Comparison of ENCODE assay signal across 25 mouse cellular contexts in genomic region chr15:79617135-79617534, GRCm38 (mm10). TPM values are rescaled to one million over a fixed set of nuclear protein-coding genes. Genes with fewer than 3 reads are reported as not detected.
DNase-seq lines count a peak whose midpoint lies in the region; ATAC-seq and TF ChIP-seq lines count a peak whose summit lies in the region.
"Had no signal": no experiment of that assay in that cellular context is flagged by ENCODE, and none has a peak within 500 bp of the region (broad histone marks: within the 10 kb centered on the region; RNA-seq: fewer than 3 reads in every experiment).

No protein-coding gene starts in this region.

- DNase-seq in testis, postnatal 10 days (ENCODE audit: low spot score), result no peak
- DNase-seq in ES-CJ7 (ENCODE audit: low read depth, low spot score) (peak; percentile 66), R1 (ENCODE audit: low read depth, low spot score) (peak; percentile 87)
- DNase-seq in hindbrain, embryonic 11.5 days (ENCODE audit: low spot score), result no peak
- no peak for DNase-seq in cerebellum, adult 9-11 months
- DNase-seq: adrenal gland, postnatal 10 days; B cell, adult 2 months; cerebellum, adult 11 months; cerebellum, adult 8-10 months; cerebellum, postnatal 25 days; gastrocnemius, postnatal 36 days; heart, adult 11 months; heart, postnatal 36 days had no signal

- 77% methylated on average over 11 of the region's 11 CpGs for WGBS in hindbrain, embryonic 11.5 days

- peaks cover 6% of the 10 kb centered on the region for H3K4me1 ChIP-seq in testis, adult 2 months (ENCODE audit: control insufficient read depth, insufficient read depth, low read length)
- H3K4me1 ChIP-seq in hindbrain, embryonic 11.5 days (replicated peaks; ENCODE audit: control insufficient read depth, insufficient read depth, low read length), result no peaks in the 10 kb centered on the region
- H3K4me1 ChIP-seq: embryonic facial prominence, embryonic 12.5 days; forebrain, embryonic 15.5 days; heart, embryonic 13.5 days; hindbrain, embryonic 12.5 days; intestine, embryonic 15.5 days had no signal

- H3K4me3 ChIP-seq in testis, adult 2 months (ENCODE audit: control insufficient read depth, low read depth, low read length), result peak overlapping the region; percentile 63
- H3K4me3 ChIP-seq in hindbrain, embryonic 11.5 days (ENCODE audit: low read depth, low read length), result no peak overlapping the region
- H3K4me3 ChIP-seq: embryonic facial prominence, embryonic 12.5 days; forebrain, embryonic 15.5 days; heart, embryonic 13.5 days; hindbrain, embryonic 12.5 days; intestine, embryonic 15.5 days had no signal

- H3K4me2 ChIP-seq in hindbrain, embryonic 11.5 days (replicated peaks; ENCODE audit: low read depth, low read length), result no peak overlapping the region
- H3K4me2 ChIP-seq: embryonic facial prominence, embryonic 12.5 days; forebrain, embryonic 15.5 days; heart, embryonic 13.5 days; hindbrain, embryonic 12.5 days; intestine, embryonic 15.5 days had no signal

- H3K9ac ChIP-seq in hindbrain, embryonic 11.5 days (ENCODE audit: low read depth, low read length), result no peak overlapping the region
- H3K9ac ChIP-seq: embryonic facial prominence, embryonic 12.5 days; forebrain, embryonic 15.5 days; heart, embryonic 13.5 days; hindbrain, embryonic 12.5 days; intestine, embryonic 15.5 days had no signal

- TF ChIP-seq POLR2A in testis, adult 2 months (IDR thresholded peaks at IDR 0.05; ENCODE audit: control insufficient read depth, low read depth, low read length), result no peak

- TF ChIP-seq CTCF in testis, adult 2 months (IDR thresholded peaks at IDR 0.05; ENCODE audit: control insufficient read depth, insufficient read depth, insufficient replicate concordance, low read depth, low read length), result no peak

- no peaks in the 10 kb centered on the region for H3K27me3 ChIP-seq in testis, adult 2 months (ENCODE audit: control insufficient read depth, insufficient read depth, low read length)
- no peaks in the 10 kb centered on the region for H3K27me3 ChIP-seq in hindbrain, embryonic 11.5 days (ENCODE audit: control insufficient read depth, insufficient read depth, low read length)
- H3K27me3 ChIP-seq: embryonic facial prominence, embryonic 12.5 days; forebrain, embryonic 15.5 days; heart, embryonic 13.5 days; hindbrain, embryonic 12.5 days; intestine, embryonic 15.5 days; Patski had no signal

- no peaks in the 10 kb centered on the region for H3K9me3 ChIP-seq in hindbrain, embryonic 11.5 days (ENCODE audit: control insufficient read depth, low read length)
- H3K9me3 ChIP-seq: embryonic facial prominence, embryonic 12.5 days; forebrain, embryonic 15.5 days; G1E; heart, embryonic 13.5 days; hindbrain, embryonic 12.5 days; intestine, embryonic 15.5 days had no signal

- ATAC-seq in hindbrain, embryonic 11.5 days (ENCODE audit: low FRiP score), result no peak
- no peak for ATAC-seq in megakaryocyte-erythroid progenitor cell, adult 5-6 weeks (replicated peaks; ENCODE audit: low FRiP score, low TSS enrichment, poor library complexity, severe bottlenecking)
- ATAC-seq: CD4-positive, CD25-positive, alpha-beta regulatory T cell, adult 4 months; forebrain, embryonic 15.5 days; hindbrain, postnatal 0 days; intestine, embryonic 15.5 days; Patski had no signal

- H3K27ac ChIP-seq in testis, adult 2 months (ENCODE audit: control insufficient read depth, insufficient read depth, low read depth, low read length), result no peak overlapping the region; the same call in 1 of the 2 replicates
- no peak overlapping the region for H3K27ac ChIP-seq in hindbrain, embryonic 11.5 days (ENCODE audit: low read depth, low read length)
- H3K27ac ChIP-seq: embryonic facial prominence, embryonic 12.5 days; forebrain, embryonic 15.5 days; heart, embryonic 13.5 days; hindbrain, embryonic 12.5 days; hindbrain, postnatal 0 days; intestine, embryonic 15.5 days had no signal

- H3K36me3 ChIP-seq in testis, adult 2 months (ENCODE audit: control insufficient read depth, insufficient read depth, low read length), result peaks cover 1% of the 10 kb centered on the region; the same call in 1 of the 2 replicates
- peaks cover 8% of the 10 kb centered on the region; the same call in 1 of the 2 replicates for H3K36me3 ChIP-seq in hindbrain, embryonic 11.5 days (ENCODE audit: control insufficient read depth, insufficient read depth, low read length)
- H3K36me3 ChIP-seq: G1E; intestine, embryonic 15.5 days had no signal

RNA-seq across cellular contexts. Expression of gene Dmc1, which starts 12.2 kb away (rescaled TPM):
- polyA plus RNA-seq in testis, adult 2 months (2012; rRNA removed), result 7.0 and 8.6 TPM in 2 replicates
- polyA plus RNA-seq in hindbrain, embryonic 11.5 days (2014; fragmentation: Nextera tagmentation; extraction: Ambion mirVana), result 1.2 and 1.5 TPM in 2 replicates
- not detected in 2 replicates for total RNA-seq in megakaryocyte-erythroid progenitor cell, adult 5-6 weeks (2014; fragmentation: Nextera tagmentation)
- 1.2 TPM in 1 of 2 replicates, not detected in the other for total RNA-seq in megakaryocyte-erythroid progenitor cell, adult 5-6 weeks (2017)
- total RNA-seq: G1E; gastrocnemius, adult 8-10 months; gastrocnemius, postnatal 36 days; heart, postnatal 36 days had no signal
- polyA plus RNA-seq: CD4-positive, CD25-positive, alpha-beta regulatory T cell, adult 4 months; G1E had no signal

RNA-seq across cellular contexts. Expression of gene Fam227a, which starts 41.6 kb away (rescaled TPM):
- polyA plus RNA-seq in testis, adult 2 months (2012; rRNA removed), result 20.0 and 20.4 TPM in 2 replicates
- 3.7 and 6.0 TPM in 2 replicates for polyA plus RNA-seq in hindbrain, embryonic 11.5 days (2014; fragmentation: Nextera tagmentation; extraction: Ambion mirVana)
- total RNA-seq in megakaryocyte-erythroid progenitor cell, adult 5-6 weeks (2014; fragmentation: Nextera tagmentation), result 1.1 and 11.4 TPM in 2 replicates
- 2.2 TPM in 1 of 2 replicates, not detected in the other for total RNA-seq in megakaryocyte-erythroid progenitor cell, adult 5-6 weeks (2017)

RNA-seq across cellular contexts. Expression of gene Cby1, which starts 41.9 kb away (rescaled TPM):
- 57.1 and 58.1 TPM in 2 replicates for polyA plus RNA-seq in testis, adult 2 months (2012; rRNA removed)
- 74.6 and 76.1 TPM in 2 replicates for polyA plus RNA-seq in hindbrain, embryonic 11.5 days (2014; fragmentation: Nextera tagmentation; extraction: Ambion mirVana)
- total RNA-seq in megakaryocyte-erythroid progenitor cell, adult 5-6 weeks (2014; fragmentation: Nextera tagmentation), result 18.3 and 32.9 TPM in 2 replicates
- 57.0 and 65.7 TPM in 2 replicates for total RNA-seq in megakaryocyte-erythroid progenitor cell, adult 5-6 weeks (2017)

RNA-seq across cellular contexts. Expression of gene Tomm22, which starts 53.5 kb away (rescaled TPM):
- polyA plus RNA-seq in testis, adult 2 months (2012; rRNA removed), result 301 and 361 TPM in 2 replicates
- polyA plus RNA-seq in hindbrain, embryonic 11.5 days (2014; fragmentation: Nextera tagmentation; extraction: Ambion mirVana), result 337 and 338 TPM in 2 replicates
- 195 and 205 TPM in 2 replicates for total RNA-seq in megakaryocyte-erythroid progenitor cell, adult 5-6 weeks (2014; fragmentation: Nextera tagmentation)
- 85.4 and 108 TPM in 2 replicates for total RNA-seq in megakaryocyte-erythroid progenitor cell, adult 5-6 weeks (2017)

Comparison
In these comparisons a context has a peak if more than half of its experiments do, and no peak if none do; other contexts are left out.
1. DNase-seq: peak in ES-CJ7 (single experiment) and R1 (single experiment); none in testis, postnatal 10 days (single experiment), hindbrain, embryonic 11.5 days (single experiment) and cerebellum, adult 9-11 months (single experiment).